Mouse (Mus musculus): ENCODE data around the gene 4930564D02Rik.

DNA sequence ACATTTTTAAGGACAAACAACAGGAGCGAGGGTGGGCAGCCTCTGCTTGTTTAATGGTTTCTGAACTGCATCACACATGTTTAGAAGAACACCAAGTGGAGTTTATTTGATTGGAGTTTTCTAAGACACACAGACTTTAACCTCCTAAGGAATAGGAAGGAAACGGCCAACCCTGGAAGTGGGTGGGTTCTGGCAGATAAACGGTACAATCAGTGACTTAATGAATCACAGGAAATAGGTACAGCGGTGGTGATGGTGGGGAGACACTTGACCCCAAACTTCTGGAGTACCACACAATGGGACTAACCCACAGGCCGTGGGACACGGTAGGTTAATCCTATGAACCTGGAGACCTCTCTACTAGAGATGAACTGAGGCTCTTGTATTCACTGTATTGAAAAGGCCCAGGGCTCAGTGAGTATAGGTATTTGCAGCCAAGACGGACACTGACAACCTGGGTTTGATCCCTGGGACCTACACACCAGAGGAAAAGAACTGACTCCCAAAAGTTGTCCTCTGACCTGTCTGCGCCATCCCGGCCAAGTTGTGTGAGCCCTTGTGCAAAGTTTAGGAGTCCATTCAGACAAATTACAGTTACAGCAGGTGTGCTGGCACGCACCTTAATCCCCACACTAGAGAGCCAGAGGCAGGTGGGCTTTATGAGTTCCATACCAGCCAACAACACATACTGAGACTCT is 48.4 kb upstream of the 4930564D02Rik start:
- TF ChIP-seq MYOD1 (IDR thresholded peaks at IDR 0.05; ENCODE audit: control insufficient read depth in 1 of 3, insufficient read length in 2 of 3, low read depth in 2 of 3): no peak
- no peak for TF ChIP-seq MYOG (IDR thresholded peaks at IDR 0.05; ENCODE audit: control insufficient read depth in 1 of 3, insufficient read depth in 1 of 3, insufficient read length in 2 of 3, low read depth in 2 of 3)
- TF ChIP-seq MAX (IDR thresholded peaks at IDR 0.05; ENCODE audit: low read depth): no peak
- TF ChIP-seq USF1 (IDR thresholded peaks at IDR 0.05; ENCODE audit: low read depth): no peak
- TF ChIP-seq POLR2AphosphoS2 (IDR thresholded peaks at IDR 0.05; ENCODE audit: insufficient read length, low read depth): no peak
- no peak for TF ChIP-seq POLR2A (IDR thresholded peaks at IDR 0.05; ENCODE audit: insufficient read length, low read depth)

Measured in myocyte (in vitro differentiated cells).